Mouse (Mus musculus) embryonic fibroblast, embryonic 13.5 days (primary cell): ENCODE results near the gene Exoc6b.

Source experiments
- CTCF ChIP-seq: IDR thresholded peaks from 2 replicates; pipeline ENCODE4 v1.5.1; 2011; ENCODE audit warnings: mild to moderate bottlenecking, control low read depth, low read length, moderate library complexity, borderline replicate concordance; ENCODE audit not compliant: insufficient read depth
- POLR2A ChIP-seq: IDR thresholded peaks from 2 replicates; pipeline ENCODE4 v1.6.1; 2011; ENCODE audit warnings: low read depth, mild to moderate bottlenecking, control low read depth, low read length, moderate library complexity

- no peak for TF ChIP-seq CTCF
- no peak for TF ChIP-seq POLR2A
Measured at GRCm38 (mm10) chr6:84638206-84638605, 431.1 kb downstream of the Exoc6b start.
